Mouse (Mus musculus): Measurements from ENCODE around the gene Ccdc91. TPM values are rescaled to one million over a fixed set of nuclear protein-coding genes. Genes with fewer than 3 reads are reported as not detected.

Gene Ccdc91
- polyA plus RNA-seq, 1 experiment, result not detected

DNA sequence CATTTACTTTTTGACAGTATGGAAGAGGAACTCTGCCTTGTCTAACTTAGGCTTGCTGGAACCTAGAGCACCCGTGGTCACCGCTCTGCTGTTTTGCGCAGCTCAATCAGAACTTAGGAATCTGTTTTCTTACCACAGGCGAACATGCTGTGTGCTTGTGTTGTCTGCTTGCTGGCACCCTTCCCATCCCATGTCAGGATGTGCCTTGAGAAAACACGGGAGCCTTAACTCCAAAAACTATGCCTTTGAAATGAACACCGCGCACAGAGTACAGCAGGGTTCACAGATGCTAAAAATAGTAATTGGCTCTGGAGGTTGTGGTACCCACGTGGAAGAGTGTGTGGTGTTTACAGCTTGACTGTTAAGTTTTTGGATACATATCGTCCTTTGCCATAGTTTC lies 30.4 kb downstream of the Ccdc91 start:
- WGBS, result 44% methylated on average over 9 of the region's 9 CpGs
- Histone ChIP-seq H3K4me3 (ENCODE audit: insufficient read depth, low read depth, low read length) (no peak overlapping the region), H3K27ac (ENCODE audit: insufficient read depth, low read depth, low read length) (no peak overlapping the region), H3K4me1 (ENCODE audit: control insufficient read depth, insufficient read depth, low read length) (peaks cover 2% of the 10 kb centered on the region; the same call in 1 of the 2 replicates)
- no peak for TF ChIP-seq CTCF (IDR thresholded peaks at IDR 0.05; ENCODE audit: insufficient read depth, low read depth, low read length)

- H3K4me3 ChIP-seq (ENCODE audit: insufficient read depth, low read depth, low read length), result no peak overlapping the region
- 49% methylated on average over 10 of the region's 10 CpGs for WGBS
- peaks cover 2% of the 10 kb centered on the region; the same call in 1 of the 2 replicates for H3K4me1 ChIP-seq (ENCODE audit: control insufficient read depth, insufficient read depth, low read length)
- no peak for TF ChIP-seq CTCF (IDR thresholded peaks at IDR 0.05; ENCODE audit: insufficient read depth, low read depth, low read length)
- TF ChIP-seq POLR2A (IDR thresholded peaks at IDR 0.05; ENCODE audit: insufficient read depth, low read depth, low read length), result no peak
- H3K27ac ChIP-seq (ENCODE audit: insufficient read depth, low read depth, low read length), result no peak overlapping the region
Observed at GRCm38 (mm10) chr6:147506496-147506895, 30.9 kb downstream of the Ccdc91 start.

DNA sequence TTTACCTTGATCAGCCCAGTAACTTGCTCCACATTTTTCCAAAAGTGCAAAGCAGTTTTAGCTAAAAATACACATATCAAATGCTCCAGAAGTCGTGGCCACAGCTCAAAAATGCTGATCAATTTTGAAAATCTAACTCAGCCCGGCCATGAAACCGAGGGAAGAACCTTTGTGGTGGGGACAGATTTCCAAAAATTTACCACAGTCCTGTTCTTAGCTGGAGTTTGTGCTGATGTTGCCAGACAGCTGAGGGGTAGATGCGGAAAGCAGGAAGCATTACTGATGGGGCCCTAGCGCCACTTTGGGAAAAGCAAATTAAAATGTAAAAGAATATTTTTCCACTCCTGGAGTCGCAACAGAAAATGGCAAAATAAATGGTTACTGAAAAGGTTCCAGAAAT lies 31.6 kb downstream of the Ccdc91 start:
- TF ChIP-seq CTCF (IDR thresholded peaks at IDR 0.05; ENCODE audit: insufficient read depth, low read depth, low read length) (no peak), POLR2A (IDR thresholded peaks at IDR 0.05; ENCODE audit: insufficient read depth, low read depth, low read length) (no peak)
- 79% methylated on average over 6 of the region's 6 CpGs for WGBS
- Histone ChIP-seq H3K27ac (ENCODE audit: insufficient read depth, low read depth, low read length) (no peak overlapping the region), H3K4me3 (ENCODE audit: insufficient read depth, low read depth, low read length) (no peak overlapping the region), H3K4me1 (ENCODE audit: control insufficient read depth, insufficient read depth, low read length) (peaks cover 2% of the 10 kb centered on the region; the same call in 1 of the 2 replicates)

DNA sequence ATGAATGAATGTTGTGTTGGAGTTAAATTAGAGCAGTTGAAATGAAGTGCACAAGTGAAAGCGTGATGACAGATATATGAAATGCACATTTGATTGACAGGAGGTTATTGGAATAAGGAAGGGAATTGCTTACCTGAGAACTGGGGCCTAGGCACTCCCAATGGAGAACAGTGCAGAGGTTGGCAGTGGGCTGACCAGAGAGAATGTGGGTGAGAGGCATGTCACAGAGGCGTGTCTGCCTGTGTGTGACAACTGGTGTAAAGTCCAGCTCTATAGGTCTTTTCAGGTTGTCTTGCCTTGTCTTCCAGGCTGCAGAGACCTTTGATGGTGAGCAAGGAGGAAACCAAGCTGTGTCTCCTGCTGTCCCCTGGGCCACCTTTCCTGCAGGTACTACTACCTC lies 34.9 kb downstream of the Ccdc91 start:
- WGBS, result 94% methylated on average over 2 of the region's 2 CpGs
- Histone ChIP-seq H3K4me1 (ENCODE audit: control insufficient read depth, insufficient read depth, low read length) (peaks cover 2% of the 10 kb centered on the region; the same call in 1 of the 2 replicates), H3K27ac (ENCODE audit: insufficient read depth, low read depth, low read length) (no peak overlapping the region)

DNA sequence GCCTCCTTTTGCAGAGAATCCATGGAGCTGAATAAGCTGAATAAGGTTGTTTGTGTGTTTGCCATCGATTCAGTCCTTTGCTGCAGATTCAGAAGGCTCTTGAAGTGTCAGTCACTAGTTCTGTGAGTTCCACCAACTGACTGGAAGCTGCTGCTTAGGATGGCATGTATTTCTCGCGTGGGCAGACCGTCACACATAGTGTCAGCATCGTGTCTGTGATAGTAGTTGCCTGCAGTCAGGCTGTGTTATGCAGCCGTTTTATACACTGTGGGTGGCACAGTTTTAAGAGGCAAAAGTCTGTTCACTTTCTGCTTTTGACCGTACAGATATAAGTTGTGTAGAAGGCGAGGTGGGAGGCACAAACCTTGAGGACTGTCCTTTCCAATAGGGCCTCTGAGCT lies 42.3 kb downstream of the Ccdc91 start:
- Histone ChIP-seq H3K27ac (ENCODE audit: insufficient read depth, low read depth, low read length) (no peak overlapping the region), H3K4me3 (ENCODE audit: insufficient read depth, low read depth, low read length) (no peak overlapping the region), H3K4me1 (ENCODE audit: control insufficient read depth, insufficient read depth, low read length) (no peaks in the 10 kb centered on the region)
- TF ChIP-seq CTCF (IDR thresholded peaks at IDR 0.05; ENCODE audit: insufficient read depth, low read depth, low read length) (no peak), POLR2A (IDR thresholded peaks at IDR 0.05; ENCODE audit: insufficient read depth, low read depth, low read length) (no peak)
- WGBS, result 62% methylated on average over 8 of the region's 8 CpGs

More for the DNA sequence above, 34.9 kb downstream of the Ccdc91 start:
- TF ChIP-seq POLR2A (IDR thresholded peaks at IDR 0.05; ENCODE audit: insufficient read depth, low read depth, low read length), result no peak
- no peak for TF ChIP-seq CTCF (IDR thresholded peaks at IDR 0.05; ENCODE audit: insufficient read depth, low read depth, low read length)
- no peak overlapping the region for H3K4me3 ChIP-seq (ENCODE audit: insufficient read depth, low read depth, low read length)

DNA sequence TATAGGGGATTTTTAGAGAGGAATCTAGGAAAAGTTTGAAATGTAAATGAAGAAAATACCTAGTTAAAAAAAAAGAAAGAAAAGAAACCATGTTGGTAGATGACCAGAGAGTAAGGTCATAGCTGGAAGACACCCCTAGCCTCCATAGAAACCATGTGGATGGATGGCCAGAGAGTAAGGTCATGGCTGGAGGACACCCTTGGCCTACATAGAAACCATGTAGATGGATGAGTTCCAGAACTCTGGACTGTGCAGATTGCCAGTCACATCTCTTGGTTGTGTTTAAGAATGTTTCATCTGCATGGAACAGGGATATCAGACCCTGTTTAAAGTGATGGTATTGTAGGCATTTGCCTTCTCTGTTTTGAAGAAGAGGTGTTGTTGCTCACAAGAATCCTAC lies 49.6 kb downstream of the Ccdc91 start:
- Histone ChIP-seq H3K4me1 (ENCODE audit: control insufficient read depth, insufficient read depth, low read length) (no peaks in the 10 kb centered on the region), H3K4me3 (ENCODE audit: insufficient read depth, low read depth, low read length) (no peak overlapping the region), H3K27ac (ENCODE audit: insufficient read depth, low read depth, low read length) (no peak overlapping the region)
- TF ChIP-seq POLR2A (IDR thresholded peaks at IDR 0.05; ENCODE audit: insufficient read depth, low read depth, low read length) (no peak), CTCF (IDR thresholded peaks at IDR 0.05; ENCODE audit: insufficient read depth, low read depth, low read length) (no peak)

- TF ChIP-seq CTCF (IDR thresholded peaks at IDR 0.05; ENCODE audit: insufficient read depth, low read depth, low read length), result no peak
- no peak overlapping the region for H3K27ac ChIP-seq (ENCODE audit: insufficient read depth, low read depth, low read length)
- WGBS, result 94% methylated on average over 5 of the region's 5 CpGs
- H3K4me3 ChIP-seq (ENCODE audit: insufficient read depth, low read depth, low read length), result no peak overlapping the region
- H3K4me1 ChIP-seq (ENCODE audit: control insufficient read depth, insufficient read depth, low read length), result peaks cover 2% of the 10 kb centered on the region; the same call in 1 of the 2 replicates
Observed at GRCm38 (mm10) chr6:147534971-147535370, 59.3 kb downstream of the Ccdc91 start.

- 91% methylated on average over 5 of the region's 5 CpGs for WGBS
- TF ChIP-seq CTCF (IDR thresholded peaks at IDR 0.05; ENCODE audit: insufficient read depth, low read depth, low read length) (no peak), POLR2A (IDR thresholded peaks at IDR 0.05; ENCODE audit: insufficient read depth, low read depth, low read length) (no peak)
- Histone ChIP-seq H3K27ac (ENCODE audit: insufficient read depth, low read depth, low read length) (no peak overlapping the region), H3K4me3 (ENCODE audit: insufficient read depth, low read depth, low read length) (no peak overlapping the region), H3K4me1 (ENCODE audit: control insufficient read depth, insufficient read depth, low read length) (peaks cover 2% of the 10 kb centered on the region; the same call in 1 of the 2 replicates)
Observed at GRCm38 (mm10) chr6:147538236-147538635, 62.6 kb downstream of the Ccdc91 start.

- H3K27ac ChIP-seq (ENCODE audit: insufficient read depth, low read depth, low read length), result no peak overlapping the region
- H3K4me3 ChIP-seq (ENCODE audit: insufficient read depth, low read depth, low read length), result no peak overlapping the region
- H3K4me1 ChIP-seq (ENCODE audit: control insufficient read depth, insufficient read depth, low read length), result no peaks in the 10 kb centered on the region
- TF ChIP-seq POLR2A (IDR thresholded peaks at IDR 0.05; ENCODE audit: insufficient read depth, low read depth, low read length) (no peak), CTCF (IDR thresholded peaks at IDR 0.05; ENCODE audit: insufficient read depth, low read depth, low read length) (no peak)
- WGBS, result 68% methylated on average over 7 of the region's 7 CpGs
Observed at GRCm38 (mm10) chr6:147539056-147539600, 63.5 kb downstream of the Ccdc91 start.

DNA sequence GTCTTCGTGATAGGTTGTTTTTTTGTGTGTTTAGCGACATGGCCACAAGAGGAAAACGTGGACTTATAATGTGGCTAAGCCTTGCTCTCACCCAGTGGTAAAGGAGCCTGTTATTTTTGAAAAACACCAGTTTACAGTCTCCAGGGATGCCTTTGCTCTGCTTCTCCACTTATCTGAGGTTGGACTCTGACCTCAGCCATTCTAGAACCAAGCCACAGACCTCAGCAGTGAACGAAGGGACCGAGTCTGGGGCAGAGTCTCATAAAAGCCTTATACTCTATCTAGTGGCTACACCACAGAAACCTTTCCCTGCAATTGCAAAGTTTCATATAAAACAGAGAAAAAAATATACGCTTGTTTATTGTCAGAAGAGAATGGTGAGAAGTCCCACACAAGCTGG lies 65.3 kb downstream of the Ccdc91 start:
- H3K4me3 ChIP-seq (ENCODE audit: insufficient read depth, low read depth, low read length), result no peak overlapping the region
- TF ChIP-seq POLR2A (IDR thresholded peaks at IDR 0.05; ENCODE audit: insufficient read depth, low read depth, low read length), result no peak
- no peak for TF ChIP-seq CTCF (IDR thresholded peaks at IDR 0.05; ENCODE audit: insufficient read depth, low read depth, low read length)
- 89% methylated on average over 6 of the region's 6 CpGs for WGBS
- H3K27ac ChIP-seq (ENCODE audit: insufficient read depth, low read depth, low read length), result no peak overlapping the region
- H3K4me1 ChIP-seq (ENCODE audit: control insufficient read depth, insufficient read depth, low read length), result no peaks in the 10 kb centered on the region
